Mouse (Mus musculus): Measurements from ENCODE around the gene Sorbs1.

Gene Sorbs1

DNA sequence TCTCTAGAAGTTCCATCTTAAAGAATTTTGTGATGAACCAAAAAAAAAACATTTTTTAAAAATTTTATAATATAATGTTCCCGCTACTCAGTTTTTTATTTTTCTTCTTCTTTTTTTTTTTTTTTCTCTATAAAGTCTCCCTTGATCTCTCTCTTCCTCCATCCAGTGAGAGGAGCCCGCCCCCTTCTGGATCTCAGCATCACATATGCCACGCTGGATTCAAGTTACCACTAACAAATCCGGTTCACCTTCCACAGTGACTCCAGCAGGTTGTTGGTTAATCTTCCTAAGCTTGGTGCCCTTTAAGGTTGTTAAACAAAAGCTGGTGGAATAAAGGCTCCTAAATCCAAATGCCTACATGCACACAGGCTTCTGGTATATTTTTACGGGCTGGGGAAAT, 179.7 kb downstream of the Sorbs1 start:
- Histone ChIP-seq H3K36me3 (ENCODE audit: insufficient read depth, low read length) (no peaks in the 10 kb centered on the region), H3K4me3 (replicated peaks; ENCODE audit: low read length) (no peak overlapping the region), H3K27me3 (ENCODE audit: insufficient read depth, low read length) (no peaks in the 10 kb centered on the region), H3K4me1 (replicated peaks; ENCODE audit: low read depth, low read length) (peaks cover 14% of the 10 kb centered on the region), H3K9me3 (ENCODE audit: low read length) (no peaks in the 10 kb centered on the region)
- TF ChIP-seq POU5F1 (IDR thresholded peaks at IDR 0.05; ENCODE audit: borderline replicate concordance, low read length) (no peak), CTCF (conservative IDR thresholded peaks at IDR 0.05; ENCODE audit: low read length) (no peak), NANOG (IDR thresholded peaks at IDR 0.05; ENCODE audit: borderline replicate concordance, low read length) (no peak)

DNA sequence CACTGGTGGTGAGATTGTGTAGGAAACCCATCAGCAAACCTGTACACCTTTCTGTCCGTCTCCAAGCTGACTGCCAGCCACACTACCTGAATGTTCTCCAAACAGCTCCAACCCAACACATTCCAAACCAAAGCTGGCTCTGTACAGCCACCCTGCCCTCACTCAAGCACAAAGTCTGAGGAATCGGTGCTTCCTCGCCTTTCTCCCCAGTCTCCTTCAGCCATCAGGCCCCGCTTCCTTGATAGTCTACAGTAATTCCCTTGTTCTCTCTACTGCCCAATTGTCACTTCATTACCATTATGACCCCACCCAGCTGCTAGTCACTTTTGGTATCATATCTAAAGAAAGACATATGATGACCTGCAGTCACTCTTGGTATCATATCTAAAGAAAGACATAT, 180.5 kb downstream of the Sorbs1 start:
- no peak for TF ChIP-seq CTCF (conservative IDR thresholded peaks at IDR 0.05; ENCODE audit: low read length)
- no peak for TF ChIP-seq POU5F1 (IDR thresholded peaks at IDR 0.05; ENCODE audit: borderline replicate concordance, low read length)
- TF ChIP-seq NANOG (IDR thresholded peaks at IDR 0.05; ENCODE audit: borderline replicate concordance, low read length), result no peak
- no peaks in the 10 kb centered on the region for H3K9me3 ChIP-seq (ENCODE audit: low read length)

GRCm38 (mm10) chr19:40332303-40332702, 181.3 kb downstream of the Sorbs1 start:
- Histone ChIP-seq H3K4me3 (replicated peaks; ENCODE audit: low read length) (no peak overlapping the region), H3K36me3 (ENCODE audit: insufficient read depth, low read length) (no peaks in the 10 kb centered on the region), H3K9me3 (ENCODE audit: low read length) (no peaks in the 10 kb centered on the region), H3K4me1 (replicated peaks; ENCODE audit: low read depth, low read length) (peaks cover 14% of the 10 kb centered on the region), H3K27me3 (ENCODE audit: insufficient read depth, low read length) (no peaks in the 10 kb centered on the region)
- TF ChIP-seq CTCF (conservative IDR thresholded peaks at IDR 0.05; ENCODE audit: low read length) (no peak), NANOG (IDR thresholded peaks at IDR 0.05; ENCODE audit: borderline replicate concordance, low read length) (no peak), POU5F1 (IDR thresholded peaks at IDR 0.05; ENCODE audit: borderline replicate concordance, low read length) (no peak)

More for the DNA sequence above, 180.5 kb downstream of the Sorbs1 start:
- peaks cover 14% of the 10 kb centered on the region for H3K4me1 ChIP-seq (replicated peaks; ENCODE audit: low read depth, low read length)
- H3K4me3 ChIP-seq (replicated peaks; ENCODE audit: low read length), result no peak overlapping the region
- H3K36me3 ChIP-seq (ENCODE audit: insufficient read depth, low read length), result no peaks in the 10 kb centered on the region
- H3K27me3 ChIP-seq (ENCODE audit: insufficient read depth, low read length), result no peaks in the 10 kb centered on the region

GRCm38 (mm10) chr19:40331846-40332245, 181.7 kb downstream of the Sorbs1 start:
- Histone ChIP-seq H3K4me1 (replicated peaks; ENCODE audit: low read depth, low read length) (peaks cover 19% of the 10 kb centered on the region), H3K9me3 (ENCODE audit: low read length) (no peaks in the 10 kb centered on the region), H3K4me3 (replicated peaks; ENCODE audit: low read length) (no peak overlapping the region), H3K27me3 (ENCODE audit: insufficient read depth, low read length) (no peaks in the 10 kb centered on the region), H3K36me3 (ENCODE audit: insufficient read depth, low read length) (no peaks in the 10 kb centered on the region)
- TF ChIP-seq NANOG (IDR thresholded peaks at IDR 0.05; ENCODE audit: borderline replicate concordance, low read length) (no peak), CTCF (conservative IDR thresholded peaks at IDR 0.05; ENCODE audit: low read length) (no peak), POU5F1 (IDR thresholded peaks at IDR 0.05; ENCODE audit: borderline replicate concordance, low read length) (no peak)

GRCm38 (mm10) chr19:40326126-40326525, 187.5 kb downstream of the Sorbs1 start:
- Histone ChIP-seq H3K4me1 (replicated peaks; ENCODE audit: low read depth, low read length) (peaks cover 24% of the 10 kb centered on the region), H3K36me3 (ENCODE audit: insufficient read depth, low read length) (peaks cover 14% of the 10 kb centered on the region; the same call in 1 of the 2 replicates), H3K9me3 (ENCODE audit: low read length) (no peaks in the 10 kb centered on the region), H3K27me3 (ENCODE audit: insufficient read depth, low read length) (peaks cover 18% of the 10 kb centered on the region), H3K4me3 (replicated peaks; ENCODE audit: low read length) (peak overlapping the region; percentile 70)
- no peak for TF ChIP-seq NANOG (IDR thresholded peaks at IDR 0.05; ENCODE audit: borderline replicate concordance, low read length)

DNA sequence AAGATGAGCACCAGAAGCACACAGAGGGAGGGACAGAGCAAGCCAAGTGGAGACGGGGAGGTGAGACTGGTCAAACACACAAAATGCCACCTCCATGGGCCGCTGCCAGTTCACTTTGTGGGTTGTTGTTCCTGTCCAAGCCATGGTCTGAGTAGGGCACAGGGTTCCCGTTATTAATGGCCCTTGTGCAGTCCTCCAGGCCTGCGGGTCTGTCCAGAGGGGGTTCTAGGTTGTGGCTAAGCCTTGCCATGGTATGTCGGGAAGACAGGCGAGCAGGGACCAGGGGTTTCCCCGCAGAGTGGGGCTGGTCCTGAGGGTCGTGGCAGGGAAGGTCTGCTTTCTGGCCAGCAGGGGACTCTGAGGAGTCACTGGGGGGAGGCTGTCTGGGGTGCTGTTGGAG, 188.2 kb downstream of the Sorbs1 start:
- H3K36me3 ChIP-seq (ENCODE audit: insufficient read depth, low read length), result peaks cover 14% of the 10 kb centered on the region; the same call in 1 of the 2 replicates
- TF ChIP-seq POU5F1 (IDR thresholded peaks at IDR 0.05; ENCODE audit: borderline replicate concordance, low read length) (no peak), CTCF (conservative IDR thresholded peaks at IDR 0.05; ENCODE audit: low read length) (peak; percentile 24; the same call in 1 of the 2 replicates), NANOG (IDR thresholded peaks at IDR 0.05; ENCODE audit: borderline replicate concordance, low read length) (no peak)
- H3K4me3 ChIP-seq (replicated peaks; ENCODE audit: low read length), result peak overlapping the region; percentile 70
- peaks cover 24% of the 10 kb centered on the region for H3K4me1 ChIP-seq (replicated peaks; ENCODE audit: low read depth, low read length)
- H3K27me3 ChIP-seq (ENCODE audit: insufficient read depth, low read length), result peaks cover 18% of the 10 kb centered on the region
- H3K9me3 ChIP-seq (ENCODE audit: low read length), result no peaks in the 10 kb centered on the region

- no peak for TF ChIP-seq CTCF (conservative IDR thresholded peaks at IDR 0.05; ENCODE audit: low read length)
- Histone ChIP-seq H3K4me3 (replicated peaks; ENCODE audit: low read length) (no peak overlapping the region), H3K27me3 (ENCODE audit: insufficient read depth, low read length) (peaks cover 18% of the 10 kb centered on the region), H3K9me3 (ENCODE audit: low read length) (no peaks in the 10 kb centered on the region), H3K4me1 (replicated peaks; ENCODE audit: low read depth, low read length) (peaks cover 23% of the 10 kb centered on the region), H3K36me3 (ENCODE audit: insufficient read depth, low read length) (peaks cover 14% of the 10 kb centered on the region; the same call in 1 of the 2 replicates)
Observed at GRCm38 (mm10) chr19:40322226-40322625, 191.4 kb downstream of the Sorbs1 start.

DNA sequence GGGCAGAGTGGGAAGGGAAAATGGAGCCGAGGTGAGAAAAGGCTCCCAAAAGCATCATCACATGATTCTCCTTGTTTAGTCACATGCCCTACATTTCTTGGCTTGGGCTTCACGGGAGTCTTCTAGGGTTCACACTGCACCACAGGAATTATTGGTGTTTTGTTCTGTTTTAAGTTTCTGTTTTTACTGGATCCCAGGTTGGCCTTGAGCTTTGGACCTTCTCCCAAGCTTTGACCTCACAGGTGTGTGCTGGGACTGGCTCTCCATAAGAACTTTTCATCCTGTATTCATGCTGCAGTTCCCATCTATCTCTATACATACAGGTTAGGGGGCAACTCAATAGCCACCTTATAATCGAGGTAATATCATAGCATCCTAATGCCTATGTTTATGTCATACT, 194.4 kb downstream of the Sorbs1 start:
- TF ChIP-seq NANOG (IDR thresholded peaks at IDR 0.05; ENCODE audit: borderline replicate concordance, low read length) (no peak), CTCF (conservative IDR thresholded peaks at IDR 0.05; ENCODE audit: low read length) (no peak), POU5F1 (IDR thresholded peaks at IDR 0.05; ENCODE audit: borderline replicate concordance, low read length) (no peak)
- no peaks in the 10 kb centered on the region; the same call in 1 of the 2 replicates for H3K4me1 ChIP-seq (replicated peaks; ENCODE audit: low read depth, low read length)
- H3K27me3 ChIP-seq (ENCODE audit: insufficient read depth, low read length), result no peaks in the 10 kb centered on the region
- peaks cover 11% of the 10 kb centered on the region; the same call in 1 of the 2 replicates for H3K36me3 ChIP-seq (ENCODE audit: insufficient read depth, low read length)
- no peak overlapping the region for H3K4me3 ChIP-seq (replicated peaks; ENCODE audit: low read length)
- H3K9me3 ChIP-seq (ENCODE audit: low read length), result no peaks in the 10 kb centered on the region

DNA sequence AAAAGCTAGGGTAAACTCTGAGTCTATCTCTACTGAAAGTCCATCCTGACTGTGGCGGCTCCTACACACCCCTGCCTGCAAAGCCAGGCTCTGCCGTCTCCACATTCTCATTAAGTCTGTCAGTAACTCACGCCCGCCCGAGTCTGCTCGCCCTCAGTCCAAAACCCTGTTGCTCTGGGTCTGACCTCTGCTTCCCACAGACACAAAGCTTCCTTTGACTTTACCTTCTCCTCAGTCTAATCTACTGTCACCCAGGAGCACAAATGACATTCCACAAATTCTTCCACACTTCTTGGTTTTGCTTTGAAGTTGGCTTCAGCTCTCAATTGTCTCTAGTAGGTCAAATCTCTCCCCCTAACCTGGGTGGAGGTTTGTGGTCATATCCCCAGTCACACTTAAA, 195.1 kb downstream of the Sorbs1 start:
- no peak overlapping the region for H3K4me3 ChIP-seq (replicated peaks; ENCODE audit: low read length)
- peaks cover 8% of the 10 kb centered on the region; the same call in 1 of the 2 replicates for H3K36me3 ChIP-seq (ENCODE audit: insufficient read depth, low read length)
- H3K9me3 ChIP-seq (ENCODE audit: low read length), result no peaks in the 10 kb centered on the region
- no peaks in the 10 kb centered on the region; the same call in 1 of the 2 replicates for H3K4me1 ChIP-seq (replicated peaks; ENCODE audit: low read depth, low read length)
- no peaks in the 10 kb centered on the region for H3K27me3 ChIP-seq (ENCODE audit: insufficient read depth, low read length)
- TF ChIP-seq POU5F1 (IDR thresholded peaks at IDR 0.05; ENCODE audit: borderline replicate concordance, low read length) (no peak), CTCF (conservative IDR thresholded peaks at IDR 0.05; ENCODE audit: low read length) (no peak), NANOG (IDR thresholded peaks at IDR 0.05; ENCODE audit: borderline replicate concordance, low read length) (no peak)

Data from E14TG2a.4 (cell line).